Mouse (Mus musculus) forebrain, embryonic 10.5 days (tissue): Measurements from ENCODE around the gene Zfp324. TPM values are rescaled to one million over a fixed set of nuclear protein-coding genes. Genes with fewer than 3 reads are reported as not detected.
A peak's percentile ranks its signal among the peaks of the same experiment; 100 is the strongest.

Experiments used
- DNase-seq: peaks from one replicate; pipeline ENCODE4 v3.0.0-alpha.2; 2017; ENCODE audit warnings: low spot score; ENCODE audit errors: extremely low spot score
- H3K27ac ChIP-seq: fragments of 300-500 bp; sonication (generic); 2 replicates; pipeline ENCODE4 v1.5.1; 2016; ENCODE audit warnings: mild to moderate bottlenecking
- H3K27me3 ChIP-seq: fragments of 300-500 bp; sonication (generic); 2 replicates; pipeline ENCODE4 v1.6.1; 2016; ENCODE audit warnings: mild to moderate bottlenecking; ENCODE audit not compliant: poor library complexity, severe bottlenecking
- H3K36me3 ChIP-seq: fragments of 300-500 bp; sonication (generic); replicated peaks from 2 replicates; pipeline ENCODE4 v1.6.1; 2016; ENCODE audit warnings: mild to moderate bottlenecking, moderate library complexity
- H3K4me1 ChIP-seq: fragments of 300-500 bp; sonication (generic); 2 replicates; pipeline ENCODE4 v1.6.1; 2016
- H3K4me3 ChIP-seq: fragments of 300-500 bp; sonication (generic); 2 replicates; pipeline ENCODE4 v1.5.1; 2016; ENCODE audit warnings: mild to moderate bottlenecking, moderate library complexity
- H3K9me3 ChIP-seq: fragments of 300-500 bp; sonication (generic); 2 replicates; pipeline ENCODE4 v1.6.1; 2016; ENCODE audit warnings: mild to moderate bottlenecking, moderate library complexity
- WGBS: fragments of 180-500 bp; shearing (Covaris S2); methylation state at CpG from one replicate; pipeline ENCODE4 v1.1.7; 2016; 5-methylcytosine and 5-hydroxymethylcytosine counted together
- polyA plus RNA-seq: library from polyadenylated mRNA; unstranded; fragments of >200 nt; fragmentation: Nextera tagmentation; extraction: Ambion mirVana; gene quantifications from 2 replicates; pipeline ENCODE4 v1.2.1, GENCODE M21; 2016

Gene Zfp324
- polyA plus RNA-seq, 1 experiment from 2014 or later, result 10.5 TPM

GRCm38 (mm10) chr7:13006011-13006410 is 40.4 kb downstream of the Zfp324 start:
- Histone ChIP-seq H3K27ac (no peak overlapping the region), H3K4me3 (no peak overlapping the region)
- DNase-seq, result no peak

DNA sequence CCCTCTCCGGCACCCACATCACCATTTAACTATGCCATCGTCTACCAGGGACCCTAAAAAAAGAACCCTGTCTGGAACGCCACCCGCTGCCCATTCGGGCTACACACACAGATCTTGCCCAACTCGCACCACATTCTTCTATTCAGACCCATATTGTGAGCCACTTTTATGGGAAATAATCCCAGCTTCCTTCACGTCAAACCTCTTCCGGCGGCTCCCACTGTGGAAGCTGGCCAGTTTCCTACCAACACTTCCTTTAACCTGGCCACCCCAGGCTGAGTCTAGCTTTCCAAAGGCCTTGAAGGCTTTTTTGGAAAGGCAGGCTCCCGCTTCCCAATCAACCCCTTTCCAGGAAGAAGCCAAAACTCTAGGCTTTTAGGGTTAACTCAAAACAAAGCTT is 40.9 kb downstream of the Zfp324 start:
- 90% methylated on average over 10 of the region's 10 CpGs for WGBS
- Histone ChIP-seq H3K27me3 (peaks cover 27% of the 10 kb centered on the region), H3K9me3 (no peaks in the 10 kb centered on the region; the same call in 1 of the 2 replicates), H3K27ac (no peak overlapping the region), H3K4me3 (no peak overlapping the region), H3K4me1 (peaks cover 33% of the 10 kb centered on the region), H3K36me3 (peaks cover 37% of the 10 kb centered on the region)
- DNase-seq, result no peak

More at GRCm38 (mm10) chr7:13006011-13006410, 40.4 kb downstream of the Zfp324 start:
- 86% methylated on average over 17 of the region's 17 CpGs for WGBS
- Histone ChIP-seq H3K9me3 (no peaks in the 10 kb centered on the region; the same call in 1 of the 2 replicates), H3K4me1 (peaks cover 33% of the 10 kb centered on the region), H3K36me3 (peaks cover 37% of the 10 kb centered on the region), H3K27me3 (peaks cover 27% of the 10 kb centered on the region)

- Histone ChIP-seq H3K27ac (no peak overlapping the region; the same call in 1 of the 2 replicates), H3K36me3 (peaks cover 37% of the 10 kb centered on the region), H3K9me3 (no peaks in the 10 kb centered on the region; the same call in 1 of the 2 replicates), H3K4me1 (peaks cover 33% of the 10 kb centered on the region), H3K4me3 (peak overlapping the region; percentile 68), H3K27me3 (peaks cover 27% of the 10 kb centered on the region)
- no peak for DNase-seq
- 39% methylated on average over 57 of the region's 57 CpGs for WGBS
These were observed 41.9 kb downstream of the Zfp324 start for GRCm38 (mm10) chr7:13007341-13008092.

DNA sequence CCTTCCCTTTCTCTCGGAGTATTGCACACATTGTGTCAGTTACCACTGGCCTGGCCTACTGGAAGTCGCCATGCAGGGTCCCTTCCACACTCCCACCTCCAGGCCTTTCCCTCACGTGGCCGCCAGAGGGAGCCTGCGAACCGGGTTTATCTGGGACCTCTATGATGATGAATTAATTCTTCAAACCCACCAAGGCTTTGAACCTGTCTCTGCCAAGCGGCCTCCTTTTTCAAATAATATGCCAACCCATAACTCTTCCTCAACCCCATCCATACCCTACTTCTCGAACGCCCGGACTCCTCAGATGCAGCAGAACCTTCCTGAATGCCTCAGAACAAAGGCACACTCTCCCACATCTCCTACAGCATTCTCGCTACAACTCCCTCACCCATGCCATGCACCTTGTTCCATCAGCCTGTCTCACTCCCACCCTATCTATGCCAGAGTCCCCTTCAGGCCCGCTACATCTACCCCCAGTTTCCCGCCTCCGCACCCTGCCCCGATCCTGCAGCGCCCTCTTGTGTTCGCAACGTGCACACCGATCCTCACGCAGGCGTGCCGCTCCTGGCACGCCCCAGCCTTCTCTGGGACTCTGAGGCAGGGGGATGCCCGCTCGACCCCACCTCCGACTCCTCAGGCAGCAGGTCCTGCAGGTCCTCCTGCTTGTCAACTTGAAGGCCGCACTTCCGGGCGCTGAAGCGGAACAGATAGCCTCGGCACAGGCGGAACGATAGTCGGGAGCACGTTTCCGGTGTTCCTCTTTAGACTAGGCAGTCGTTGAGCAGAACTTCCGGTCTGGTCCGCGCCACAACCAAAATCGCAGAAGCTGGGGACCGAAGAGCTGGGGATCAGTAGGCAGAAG is 43.7 kb downstream of the Zfp324 start:
- WGBS, result under 1% methylated on average over 42 of the region's 42 CpGs
- peaks cover 37% of the 10 kb centered on the region for H3K36me3 ChIP-seq

GRCm38 (mm10) chr7:13010005-13010908 is 44.6 kb downstream of the Zfp324 start, which contains the start of gene Zbtb45:
Gene Zbtb45, minus strand, starts transcription at chr7:13010034.
- H3K4me3 ChIP-seq, result peak within 1 kb of the TSS; percentile 68
- WGBS, result 18% methylated on average over 26 of the region's 26 CpGs
- peaks cover 27% of the 10 kb centered on the region for H3K27me3 ChIP-seq
- no peak for DNase-seq
- H3K36me3 ChIP-seq, result peaks cover 29% of the 10 kb centered on the region
- peaks cover 33% of the 10 kb centered on the region for H3K4me1 ChIP-seq
- H3K27ac ChIP-seq, result peak within 1 kb of the TSS; percentile 93
- no peaks in the 10 kb centered on the region; the same call in 1 of the 2 replicates for H3K9me3 ChIP-seq

More for the DNA sequence above, 43.7 kb downstream of the Zfp324 start:
- H3K27ac ChIP-seq, result peak overlapping the region; percentile 93
- H3K27me3 ChIP-seq, result peaks cover 27% of the 10 kb centered on the region
- peak; percentile 95 for DNase-seq
- no peaks in the 10 kb centered on the region; the same call in 1 of the 2 replicates for H3K9me3 ChIP-seq
- peak overlapping the region; percentile 68 for H3K4me3 ChIP-seq
- peaks cover 33% of the 10 kb centered on the region for H3K4me1 ChIP-seq

DNA sequence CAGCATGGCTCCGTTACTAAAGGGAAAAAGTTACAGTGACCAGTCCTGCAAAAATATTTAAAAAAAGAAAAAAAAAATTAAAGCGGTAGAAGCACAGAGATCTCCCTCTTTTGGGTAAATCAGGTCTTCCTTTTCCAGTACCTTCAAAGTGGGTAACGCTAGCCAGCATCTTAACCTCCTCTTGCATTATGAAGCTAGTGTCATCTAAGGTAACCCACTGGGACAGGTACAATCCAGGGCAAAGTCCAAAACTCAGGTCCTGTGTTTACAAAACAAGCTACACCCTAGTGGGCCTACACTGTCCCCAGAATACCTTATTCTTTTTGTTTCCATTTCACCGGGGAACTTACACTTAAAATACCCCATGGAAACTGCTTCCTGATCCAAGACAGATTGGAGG is 48.0 kb downstream of the Zfp324 start:
- Histone ChIP-seq H3K27ac (no peak overlapping the region), H3K4me3 (no peak overlapping the region), H3K27me3 (no peaks in the 10 kb centered on the region), H3K36me3 (no peaks in the 10 kb centered on the region), H3K4me1 (peaks cover 19% of the 10 kb centered on the region), H3K9me3 (no peaks in the 10 kb centered on the region)
- WGBS, result 66% methylated on average over 4 of the region's 4 CpGs
- DNase-seq, result no peak

- H3K9me3 ChIP-seq, result no peaks in the 10 kb centered on the region
- no peaks in the 10 kb centered on the region for H3K36me3 ChIP-seq
- peaks cover 15% of the 10 kb centered on the region for H3K4me1 ChIP-seq
- no peak overlapping the region for H3K4me3 ChIP-seq
- no peaks in the 10 kb centered on the region for H3K27me3 ChIP-seq
- no peak overlapping the region for H3K27ac ChIP-seq
- 39% methylated on average over 6 of the region's 6 CpGs for WGBS
- DNase-seq, result no peak
These were observed 48.7 kb downstream of the Zfp324 start for GRCm38 (mm10) chr7:13014275-13014839.

GRCm38 (mm10) chr7:13015217-13015616 is 49.6 kb downstream of the Zfp324 start:
- Histone ChIP-seq H3K27ac (no peak overlapping the region), H3K4me3 (no peak overlapping the region), H3K4me1 (peaks cover 14% of the 10 kb centered on the region), H3K36me3 (no peaks in the 10 kb centered on the region), H3K27me3 (no peaks in the 10 kb centered on the region), H3K9me3 (no peaks in the 10 kb centered on the region)
- 93% methylated on average over 1 of the region's 1 CpGs for WGBS
- no peak for DNase-seq

DNA sequence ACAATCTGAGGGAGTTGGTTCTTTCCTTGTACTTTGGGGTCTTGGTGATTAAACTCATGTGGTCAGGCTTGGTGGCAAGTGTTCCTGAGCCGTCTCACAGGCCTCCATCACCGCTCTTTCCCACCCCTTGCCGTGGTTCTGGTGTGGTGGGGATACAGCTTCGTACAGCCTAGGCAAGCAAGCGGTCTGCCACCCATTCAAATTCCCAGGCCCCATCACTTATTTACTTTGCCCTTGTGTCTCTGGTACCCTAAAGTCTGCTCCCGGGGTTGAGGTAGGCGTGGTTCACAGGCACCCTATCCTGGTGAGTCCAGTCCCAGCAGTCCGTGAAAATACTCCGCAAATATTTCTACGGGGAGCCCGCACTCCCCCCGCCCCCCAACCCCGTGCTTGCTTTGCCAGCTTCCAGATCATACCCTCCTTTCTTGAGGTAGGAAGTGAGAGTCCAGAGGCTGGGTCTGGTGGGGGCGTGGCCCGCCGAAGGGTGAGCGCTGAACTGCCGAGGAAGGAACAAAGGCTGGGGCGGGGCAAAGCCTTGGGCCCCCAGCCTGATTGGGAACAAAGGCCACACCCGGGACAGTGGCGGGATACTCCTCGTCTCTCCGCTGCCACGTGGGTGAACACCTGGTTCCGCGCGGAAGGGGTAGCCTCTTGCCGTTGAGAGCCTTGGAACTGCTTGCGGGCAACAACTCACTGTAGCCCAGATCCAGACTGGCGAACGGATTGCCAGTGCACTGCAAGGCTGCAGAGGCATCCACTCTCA is 57.3 kb downstream of the Zfp324 start:
- Histone ChIP-seq H3K4me1 (peaks cover 33% of the 10 kb centered on the region), H3K27ac (peak overlapping the region; percentile 100), H3K9me3 (0 out of 2 replicates have a peak, but pooled peaks cover 10% of the 10 kb centered on the region), H3K4me3 (peak overlapping the region; percentile 99), H3K27me3 (no peaks in the 10 kb centered on the region), H3K36me3 (peaks cover 31% of the 10 kb centered on the region)
- DNase-seq, result peak; percentile 92
- WGBS, result 5% methylated on average over 31 of the region's 31 CpGs
